Mouse (Mus musculus) heart, postnatal 36 days (tissue): ENCODE data around the gene Zfp683. TPM values are rescaled to one million over a fixed set of nuclear protein-coding genes. Genes with fewer than 3 reads are reported as not detected.

Experiments used
- total RNA-seq, 2 experiments: library from RNA; stranded (reverse); gene quantifications; 2 replicates each; pipeline ENCODE4 v1.2.3; 2021

Gene Zfp683
- total RNA-seq, 2 experiments from 2014 or later: not detected

Other genes with a start within 250 kb of the Zfp683 start
- gene Rps6ka1, start 166.0 kb upstream of the Zfp683 start, total RNA-seq: 1 to 10 TPM; 5.1 to 6.4 TPM
- 100 to 1,000 TPM; 106 to 128 TPM for gene Hmgn2, start 85.2 kb upstream of the Zfp683 start, total RNA-seq
- gene Dhdds, start 52.9 kb upstream of the Zfp683 start, total RNA-seq: 10 to 100 TPM; 29.9 to 32.4 TPM
- gene Lin28a, start 35.0 kb upstream of the Zfp683 start, total RNA-seq: not detected
- gene Crybg2, start 7.0 kb downstream of the Zfp683 start, total RNA-seq: not detected
- 1 to 10 TPM; 3.1 to 4.6 TPM for gene Cd52, start 41.2 kb downstream of the Zfp683 start, total RNA-seq
- gene Ubxn11, start 48.7 kb downstream of the Zfp683 start, total RNA-seq: 1 to 10 TPM; 1.6 to 1.9 TPM
- gene Sh3bgrl3, start 75.0 kb downstream of the Zfp683 start, total RNA-seq: 10 to 100 TPM; 36.4 to 39.9 TPM
- 10 to 100 TPM; 49.1 to 50.9 TPM for gene Cep85, start 133.3 kb downstream of the Zfp683 start, total RNA-seq
- not detected for gene Gm7534, start 149.2 kb downstream of the Zfp683 start, total RNA-seq
- not detected for gene Catsper4, start 173.5 kb downstream of the Zfp683 start, total RNA-seq
- gene Cnksr1, start 184.6 kb downstream of the Zfp683 start, total RNA-seq: 1 to 10 TPM; 4.7 to 5.5 TPM
- gene E130218I03Rik, start 189.8 kb downstream of the Zfp683 start, total RNA-seq: not detected
- gene Zfp593, start 191.8 kb downstream of the Zfp683 start, total RNA-seq: 1 to 10 TPM; 2.6 to 3.7 TPM
- gene Gm30191, start 193.1 kb downstream of the Zfp683 start, total RNA-seq: not detected
- 1 to 10 TPM; 6.1 to 9.5 TPM for gene Grrp1, start 200.3 kb downstream of the Zfp683 start, total RNA-seq
- gene Pdik1l, start 234.1 kb downstream of the Zfp683 start, total RNA-seq: 1 to 10 TPM; 7.9 to 8.2 TPM